Mouse (Mus musculus): ENCODE data around the gene Arsb.

Arsb gene

DNA sequence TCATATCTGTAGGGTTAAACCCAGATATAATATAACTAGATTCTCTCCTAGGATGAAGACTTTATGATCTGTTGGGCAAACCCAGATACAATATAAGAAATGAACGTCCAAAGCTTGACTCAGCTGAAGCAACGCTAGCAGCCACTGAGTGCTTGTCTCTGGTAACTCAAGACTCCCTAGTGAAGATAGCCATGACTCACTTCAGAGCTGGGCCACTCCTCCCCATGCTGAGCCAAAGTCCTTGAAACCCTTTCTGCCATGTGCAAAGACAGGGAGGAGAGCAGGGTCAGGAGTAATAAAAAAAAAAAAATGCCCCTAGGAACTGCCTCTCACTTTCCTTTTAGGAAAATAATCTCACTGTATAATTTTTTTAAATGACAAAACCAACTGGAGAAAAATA is 68.7 kb downstream of the Arsb start:
- DNase-seq (ENCODE audit: low spot score in 2 of 2), result no peak

- DNase-seq (ENCODE audit: low spot score in 2 of 2), result no peak
Observed at GRCm38 (mm10) chr13:93846831-93847518, 75.5 kb downstream of the Arsb start.

DNA sequence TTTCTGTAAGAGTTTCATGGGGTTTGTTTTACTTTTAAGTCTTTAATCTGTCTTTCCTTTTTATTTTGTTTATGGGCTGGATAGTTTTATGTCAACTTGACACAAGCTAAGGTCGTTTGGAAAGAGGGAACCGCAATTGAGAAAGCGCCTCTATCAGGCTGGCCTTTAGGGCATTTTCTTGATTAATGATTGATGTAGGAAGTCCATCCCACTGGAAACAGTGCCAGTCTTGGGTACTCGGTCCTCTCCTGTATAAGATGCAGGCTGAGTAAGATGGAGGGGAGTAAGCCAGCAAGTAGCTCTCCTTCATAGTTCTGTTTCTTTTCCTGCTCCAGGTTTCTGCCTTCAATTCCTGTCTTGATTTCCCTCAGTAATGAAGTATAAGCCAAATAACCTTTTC is 76.2 kb downstream of the Arsb start:
- no peak for DNase-seq (ENCODE audit: low spot score in 2 of 2)

- no peak for DNase-seq (ENCODE audit: low spot score in 2 of 2)
Observed at GRCm38 (mm10) chr13:93848615-93849014, 77.2 kb downstream of the Arsb start.

DNA sequence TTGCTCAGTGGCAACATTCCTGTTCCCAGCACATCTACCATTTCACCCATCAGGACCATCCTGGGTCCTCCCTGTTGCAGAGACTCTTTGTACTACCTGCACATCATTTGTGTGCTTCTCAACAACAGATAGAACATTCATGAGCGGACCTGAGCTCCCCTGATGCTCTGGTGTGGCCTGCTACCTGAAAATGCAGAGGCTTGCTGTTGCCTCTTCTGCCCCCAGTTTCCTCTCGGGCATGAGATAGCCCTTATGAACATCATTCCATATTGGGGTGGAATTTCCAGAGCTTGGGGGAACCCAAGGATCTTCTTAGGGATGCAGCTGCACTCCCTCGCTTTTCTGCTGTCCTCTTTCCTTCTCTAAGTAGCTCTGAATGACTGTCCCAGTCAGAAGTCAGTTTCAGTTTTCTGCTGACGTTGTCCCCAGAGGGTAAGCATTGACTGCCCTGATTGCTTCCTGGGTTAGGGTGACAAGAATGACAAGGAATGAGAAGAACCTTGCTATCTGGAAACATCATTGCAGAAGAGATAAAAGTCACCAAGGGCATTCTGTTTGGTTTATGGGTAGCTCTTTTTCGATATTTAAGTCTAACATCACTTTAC is 78.4 kb downstream of the Arsb start:
- DNase-seq (ENCODE audit: low spot score in 2 of 2), result no peak

- no peak for DNase-seq (ENCODE audit: low spot score in 2 of 2)
Observed at GRCm38 (mm10) chr13:93850674-93851073, 79.2 kb downstream of the Arsb start.

DNA sequence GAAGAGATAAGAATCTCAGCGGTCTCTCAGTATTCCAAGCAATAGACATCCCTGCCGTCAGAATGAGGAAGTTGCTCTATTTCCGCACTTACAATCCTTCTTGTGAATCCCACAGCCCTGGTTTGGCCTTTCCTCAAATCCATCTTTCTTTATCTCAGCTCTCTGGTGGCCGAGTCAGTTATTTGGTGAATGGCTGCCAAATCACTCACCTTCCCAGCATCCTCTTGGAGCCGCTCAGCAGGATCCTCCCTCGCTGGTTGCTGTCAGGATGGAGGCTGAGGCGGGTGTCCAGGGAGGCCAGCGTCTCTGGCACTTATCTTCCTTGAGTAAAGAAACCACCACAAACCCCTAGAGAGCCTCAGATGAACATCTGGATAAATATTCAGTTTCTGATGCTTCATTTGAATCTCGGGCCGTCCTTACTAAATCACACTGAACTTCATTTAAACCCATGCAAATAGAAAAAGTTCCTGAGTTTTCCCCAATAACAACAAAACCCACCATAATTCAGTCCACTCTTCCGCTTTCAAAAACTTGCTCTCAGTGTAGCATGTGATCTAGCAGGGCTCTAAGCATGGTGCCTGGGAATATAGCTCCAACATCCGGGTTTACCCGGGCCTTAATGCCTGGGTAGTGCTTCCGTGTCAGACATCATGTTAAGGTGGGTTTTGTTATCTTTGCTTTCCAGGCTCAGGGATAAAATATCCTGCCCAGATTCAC is 81.1 kb downstream of the Arsb start:
- no peak for DNase-seq (ENCODE audit: low spot score in 2 of 2)

DNA sequence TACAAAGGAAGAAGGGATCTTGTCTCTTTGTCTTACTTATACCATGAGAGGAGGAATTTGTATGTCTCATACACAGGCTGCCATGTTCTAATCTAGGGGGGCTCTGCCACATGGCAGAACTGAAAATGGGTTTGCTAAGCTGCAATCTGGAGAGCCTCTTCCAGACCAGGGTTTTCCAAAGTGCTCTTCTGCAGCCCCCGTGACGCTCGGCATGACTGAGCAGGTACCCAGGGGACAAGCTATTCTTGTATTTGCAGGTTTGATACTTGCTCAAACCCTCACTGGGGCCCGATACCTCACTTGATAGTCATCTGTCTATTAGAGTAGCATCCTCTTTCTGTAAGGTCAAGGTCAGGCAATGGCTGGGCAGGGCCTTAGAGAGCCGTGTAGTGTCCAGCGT is 82.3 kb downstream of the Arsb start:
- no peak for DNase-seq (ENCODE audit: low spot score in 2 of 2)

DNA sequence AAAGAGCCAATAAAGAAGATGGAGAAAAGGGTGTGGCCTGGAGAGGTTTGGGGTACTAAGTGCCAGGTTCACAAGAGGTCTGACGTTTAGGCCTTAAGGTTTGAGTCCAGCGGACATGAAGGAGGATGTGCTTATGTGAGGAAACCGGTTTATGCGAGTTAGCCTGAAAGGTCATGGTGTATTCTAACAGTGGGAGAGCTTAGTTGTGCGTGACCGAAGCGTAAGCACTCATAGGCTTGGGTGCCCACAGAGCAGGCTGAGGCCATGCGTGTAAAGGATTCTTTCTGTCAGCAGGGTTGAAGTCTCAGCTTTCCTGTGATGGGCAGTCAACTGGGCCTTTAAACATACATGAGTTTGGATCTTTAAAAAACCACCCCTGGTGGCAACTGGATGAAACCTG is 82.9 kb downstream of the Arsb start:
- no peak for DNase-seq (ENCODE audit: low spot score in 2 of 2)

- DNase-seq (ENCODE audit: low spot score in 2 of 2), result no peak
Observed at GRCm38 (mm10) chr13:93854966-93855562, 83.6 kb downstream of the Arsb start.

GRCm38 (mm10) chr13:93855701-93856183 is 84.3 kb downstream of the Arsb start:
- DNase-seq (ENCODE audit: low spot score in 2 of 2), result no peak

DNA sequence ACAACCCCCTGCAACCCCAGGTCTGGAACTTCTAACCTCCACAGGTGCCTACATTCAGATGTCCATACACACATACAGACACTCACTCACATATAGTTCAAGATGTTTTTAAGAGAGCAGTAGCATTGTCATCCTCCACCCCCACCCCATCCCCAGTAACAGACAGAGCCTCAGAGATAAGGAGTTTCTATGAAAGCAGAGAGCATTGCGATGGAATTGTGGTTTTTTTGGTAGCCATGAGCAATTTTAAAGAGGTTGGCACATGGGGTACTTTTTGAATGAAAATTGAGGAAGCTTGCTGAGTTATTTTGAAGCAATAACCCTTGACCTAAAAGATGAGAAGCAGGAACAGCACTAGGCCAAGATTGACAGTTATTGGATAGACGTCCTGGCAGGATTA is 89.8 kb downstream of the Arsb start:
- no peak for DNase-seq (ENCODE audit: low spot score in 2 of 2)

GRCm38 (mm10) chr13:93864066-93864740 is 92.8 kb downstream of the Arsb start:
- no peak for DNase-seq (ENCODE audit: low spot score in 2 of 2)

DNA sequence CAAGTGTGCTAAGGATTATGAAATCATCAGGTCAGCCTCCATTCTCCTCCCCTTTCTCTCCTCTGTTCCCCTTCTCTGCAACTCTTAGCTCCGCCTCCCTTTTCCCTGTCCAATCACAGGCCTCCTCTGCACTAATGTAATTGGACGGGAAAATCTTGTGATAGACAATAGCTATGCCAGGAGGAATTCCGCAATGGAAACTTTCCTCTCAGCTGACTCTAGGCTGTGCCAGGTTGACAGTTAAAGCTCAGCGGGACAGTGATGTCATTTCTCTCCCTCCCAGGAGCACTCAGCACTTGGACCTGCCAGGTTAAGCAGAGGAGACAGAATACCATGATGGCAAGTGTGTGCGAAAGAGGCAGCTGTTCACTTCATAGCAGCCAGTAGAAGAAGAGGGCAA is 95.2 kb downstream of the Arsb start:
- DNase-seq (ENCODE audit: low spot score in 2 of 2), result no peak

GRCm38 (mm10) chr13:93871681-93872080 is 100.3 kb downstream of the Arsb start:
- DNase-seq (ENCODE audit: low spot score in 2 of 2), result no peak

GRCm38 (mm10) chr13:93872591-93872990 is 101.2 kb downstream of the Arsb start:
- no peak for DNase-seq (ENCODE audit: low spot score in 2 of 2)

GRCm38 (mm10) chr13:93877924-93878323 is 106.5 kb downstream of the Arsb start:
- no peak for DNase-seq (ENCODE audit: low spot score in 2 of 2)

DNA sequence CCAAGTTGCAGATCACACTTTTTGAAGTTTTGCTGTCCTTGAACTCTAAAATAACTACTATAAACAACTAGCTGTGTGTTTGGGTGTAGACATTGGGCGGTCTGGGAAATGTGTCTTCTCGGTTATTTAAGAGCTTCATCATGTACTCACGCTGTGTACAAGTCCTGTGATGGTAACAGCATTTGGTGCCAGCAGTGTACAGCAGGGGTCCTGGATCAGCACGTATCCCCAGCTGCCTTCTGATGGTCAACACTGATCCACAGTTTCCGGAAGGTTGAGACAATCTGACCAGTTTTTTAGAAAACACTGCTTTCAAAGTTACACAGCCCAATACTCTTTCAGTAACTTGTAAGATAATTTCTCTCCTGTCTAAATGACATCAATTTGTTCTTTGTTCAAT is 108.0 kb downstream of the Arsb start:
- DNase-seq (ENCODE audit: low spot score in 2 of 2), result no peak

- DNase-seq (ENCODE audit: low spot score in 2 of 2), result no peak
Observed at GRCm38 (mm10) chr13:93882132-93882531, 110.7 kb downstream of the Arsb start.

DNA sequence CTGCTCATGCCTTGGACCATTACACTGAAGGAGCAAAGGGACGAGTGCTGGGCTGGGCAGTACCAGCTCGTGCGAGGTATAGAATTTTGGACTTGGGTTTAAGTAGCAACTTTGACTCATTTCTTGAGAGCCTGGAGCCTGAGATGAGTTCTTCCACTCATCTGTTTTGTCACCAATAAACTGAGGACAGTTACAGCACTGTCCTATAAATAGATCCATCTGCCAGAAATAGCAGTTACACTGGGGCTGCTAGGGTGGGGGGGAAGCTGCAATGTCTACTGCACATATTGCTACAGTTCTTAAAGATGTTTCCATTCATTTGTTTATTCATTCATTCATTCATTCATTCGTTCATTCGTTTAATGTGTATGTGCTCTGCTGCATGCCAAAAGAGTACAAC is 115.6 kb downstream of the Arsb start:
- DNase-seq (ENCODE audit: low spot score in 2 of 2), result no peak

- DNase-seq (ENCODE audit: low spot score in 2 of 2), result no peak
Observed at GRCm38 (mm10) chr13:93888196-93888595, 116.8 kb downstream of the Arsb start.

GRCm38 (mm10) chr13:93888916-93889315 is 117.5 kb downstream of the Arsb start:
- DNase-seq (ENCODE audit: low spot score in 2 of 2), result no peak
